Mouse (Mus musculus) stomach, embryonic 15.5 days (tissue): Measurements from ENCODE around the gene Mup13. TPM values are rescaled to one million over a fixed set of nuclear protein-coding genes. Genes with fewer than 3 reads are reported as not detected.
"Not testable (repeated sequence)": the region's sequence is repeated elsewhere in the genome, so short reads cannot be mapped to it uniquely, and the experiment has no call there.

ENCODE experiments used
- ATAC-seq: fragments of 200-750 bp; cut with Nextera tagmentation; 2 replicates; pipeline ENCODE4 v1.8.0; 2017; ENCODE audit warnings: low read depth, moderate number of reproducible peaks, moderate TSS enrichment; ENCODE audit not compliant: insufficient read depth, low FRiP score
- H3K27ac ChIP-seq: fragments of 300-500 bp; sonication (generic); 2 replicates; pipeline ENCODE4 v1.5.1; 2015; ENCODE audit warnings: mild to moderate bottlenecking, inconsistent platforms
- H3K27me3 ChIP-seq: fragments of 300-500 bp; sonication (generic); replicated peaks from 2 replicates; pipeline ENCODE4 v1.6.1; 2015; ENCODE audit warnings: inconsistent platforms
- H3K36me3 ChIP-seq: fragments of 300-500 bp; sonication (generic); 2 replicates; pipeline ENCODE4 v1.6.1; 2015; ENCODE audit warnings: inconsistent platforms
- H3K4me1 ChIP-seq: fragments of 300-500 bp; sonication (generic); 2 replicates; pipeline ENCODE4 v1.6.1; 2015; ENCODE audit warnings: inconsistent platforms
- H3K4me2 ChIP-seq: fragments of 300-500 bp; sonication (generic); 2 replicates; pipeline ENCODE4 v1.6.1; 2015; ENCODE audit warnings: mild to moderate bottlenecking, inconsistent platforms
- H3K4me3 ChIP-seq: fragments of 300-500 bp; sonication (generic); replicated peaks from 2 replicates; pipeline ENCODE4 v1.5.1; 2015; ENCODE audit warnings: inconsistent platforms
- H3K9ac ChIP-seq: fragments of 300-500 bp; sonication (generic); 2 replicates; pipeline ENCODE4 v1.6.1; 2015; ENCODE audit warnings: inconsistent platforms
- H3K9me3 ChIP-seq: fragments of 300-500 bp; sonication (generic); 2 replicates; pipeline ENCODE4 v1.6.1; 2016; ENCODE audit warnings: inconsistent platforms
- WGBS: fragments of 180-500 bp; shearing (Covaris S2); methylation state at CpG from one replicate; pipeline ENCODE4 v1.1.7; 2015; 5-methylcytosine and 5-hydroxymethylcytosine counted together
- polyA plus RNA-seq: library from polyadenylated mRNA; unstranded; fragments of >200 nt; fragmentation: Nextera tagmentation; extraction: Ambion mirVana; gene quantifications from 2 replicates; pipeline ENCODE4 v1.2.1, GENCODE M21; 2015

The Mup13 gene
- polyA plus RNA-seq: not detected in 2 replicates

- H3K4me3 ChIP-seq, H3K4me2 ChIP-seq, ATAC-seq, H3K27me3 ChIP-seq, H3K9ac ChIP-seq, H3K4me1 ChIP-seq, H3K9me3 ChIP-seq, H3K36me3 ChIP-seq, H3K27ac ChIP-seq: not testable (repeated sequence)
- WGBS: 73% methylated on average over 4 of the region's 4 CpGs
Observed at GRCm38 (mm10) chr4:61228186-61228585, at the start of gene Mup13. Gene Mup13, minus strand, starts transcription at chr4:61228286.

Other genes starting within 250 kb of the Mup13 start
- not detected in 2 replicates for gene Mup14, start 75.7 kb upstream of the Mup13 start, polyA plus RNA-seq
- not detected in 2 replicates for gene Mup15, start 211.5 kb upstream of the Mup13 start, polyA plus RNA-seq